Mouse (Mus musculus) E14TG2a.4 (cell line): Measurements from ENCODE around the gene Tmem86a.

Source experiments
- H3K27me3 ChIP-seq: 2 replicates; pipeline ENCODE4 v1.6.1; 2014; ENCODE audit warnings: low read length, control low read depth; ENCODE audit not compliant: insufficient read depth
- H3K36me3 ChIP-seq: 2 replicates; pipeline ENCODE4 v1.6.1; 2014; ENCODE audit warnings: low read length, control low read depth; ENCODE audit not compliant: insufficient read depth
- H3K4me1 ChIP-seq: replicated peaks from 2 replicates; pipeline ENCODE4 v1.6.1; 2014; ENCODE audit warnings: low read depth, low read length, control low read depth
- H3K4me3 ChIP-seq: replicated peaks from 2 replicates; pipeline ENCODE4 v1.5.1; 2014; ENCODE audit warnings: mild to moderate bottlenecking, low read length
- H3K9me3 ChIP-seq: 2 replicates; pipeline ENCODE4 v1.6.1; 2014; ENCODE audit warnings: low read length, control low read depth
- CTCF ChIP-seq: conservative IDR thresholded peaks from 2 replicates; pipeline ENCODE4 v1.5.1; 2014; ENCODE audit warnings: low read length
- NANOG ChIP-seq: IDR thresholded peaks from 2 replicates; pipeline ENCODE4 v1.6.1; 2014; ENCODE audit warnings: borderline replicate concordance, low read length, mixed read lengths
- POU5F1 ChIP-seq: IDR thresholded peaks from 2 replicates; pipeline ENCODE4 v1.6.1; 2014; ENCODE audit warnings: low read length, borderline replicate concordance

The Tmem86a gene

GRCm38 (mm10) chr7:47013131-47013767 lies 37.2 kb upstream of the Tmem86a start:
- Histone ChIP-seq H3K27me3 (no peaks in the 10 kb centered on the region), H3K4me3 (0 out of 2 replicates have a peak overlapping the region, but pooled peaks have one; percentile 13), H3K36me3 (no peaks in the 10 kb centered on the region), H3K9me3 (no peaks in the 10 kb centered on the region), H3K4me1 (peaks cover 63% of the 10 kb centered on the region)
- TF ChIP-seq NANOG (no peak), CTCF (no peak), POU5F1 (no peak)

GRCm38 (mm10) chr7:47014564-47015389 lies 35.6 kb upstream of the Tmem86a start:
- TF ChIP-seq POU5F1 (no peak), NANOG (no peak)
- no peaks in the 10 kb centered on the region for H3K9me3 ChIP-seq
- peak overlapping the region; percentile 32 for H3K4me3 ChIP-seq
- no peaks in the 10 kb centered on the region for H3K27me3 ChIP-seq
- H3K36me3 ChIP-seq: no peaks in the 10 kb centered on the region
- H3K4me1 ChIP-seq: peaks cover 63% of the 10 kb centered on the region

GRCm38 (mm10) chr7:47015390-47016065 lies 34.9 kb upstream of the Tmem86a start:
- peak; percentile 38 for TF ChIP-seq CTCF
- TF ChIP-seq POU5F1: no peak
- H3K27me3 ChIP-seq: no peaks in the 10 kb centered on the region
- H3K9me3 ChIP-seq: no peaks in the 10 kb centered on the region
- peak overlapping the region; percentile 32 for H3K4me3 ChIP-seq
- peaks cover 59% of the 10 kb centered on the region for H3K4me1 ChIP-seq
- no peaks in the 10 kb centered on the region for H3K36me3 ChIP-seq

- no peaks in the 10 kb centered on the region for H3K36me3 ChIP-seq
- peaks cover 66% of the 10 kb centered on the region for H3K4me1 ChIP-seq
- H3K9me3 ChIP-seq: no peaks in the 10 kb centered on the region
- no peak for TF ChIP-seq POU5F1
- TF ChIP-seq CTCF: no peak
- no peak for TF ChIP-seq NANOG
- H3K4me3 ChIP-seq: no peak overlapping the region
- no peaks in the 10 kb centered on the region for H3K27me3 ChIP-seq
These were observed 33.8 kb upstream of the Tmem86a start for GRCm38 (mm10) chr7:47016602-47017001.

- Histone ChIP-seq H3K36me3 (no peaks in the 10 kb centered on the region), H3K4me1 (peaks cover 66% of the 10 kb centered on the region), H3K4me3 (no peak overlapping the region), H3K27me3 (no peaks in the 10 kb centered on the region), H3K9me3 (no peaks in the 10 kb centered on the region)
- TF ChIP-seq CTCF (no peak), NANOG (no peak), POU5F1 (no peak)
These were observed 33.3 kb upstream of the Tmem86a start for GRCm38 (mm10) chr7:47017146-47017545.

GRCm38 (mm10) chr7:47019641-47020040 lies 30.8 kb upstream of the Tmem86a start:
- Histone ChIP-seq H3K4me1 (peaks cover 43% of the 10 kb centered on the region), H3K4me3 (no peak overlapping the region), H3K9me3 (no peaks in the 10 kb centered on the region), H3K36me3 (no peaks in the 10 kb centered on the region), H3K27me3 (no peaks in the 10 kb centered on the region)
- no peak for TF ChIP-seq NANOG
- TF ChIP-seq CTCF: no peak
- no peak for TF ChIP-seq POU5F1

- H3K4me1 ChIP-seq: peaks cover 35% of the 10 kb centered on the region
- no peaks in the 10 kb centered on the region for H3K27me3 ChIP-seq
- no peak for TF ChIP-seq POU5F1
- no peak for TF ChIP-seq NANOG
- no peak for TF ChIP-seq CTCF
- no peaks in the 10 kb centered on the region for H3K9me3 ChIP-seq
- H3K4me3 ChIP-seq: no peak overlapping the region
- no peaks in the 10 kb centered on the region for H3K36me3 ChIP-seq
These were observed 29.4 kb upstream of the Tmem86a start for GRCm38 (mm10) chr7:47020956-47021355.

- TF ChIP-seq POU5F1 (no peak), NANOG (no peak), CTCF (no peak)
- no peaks in the 10 kb centered on the region for H3K36me3 ChIP-seq
- no peak overlapping the region for H3K4me3 ChIP-seq
- H3K9me3 ChIP-seq: no peaks in the 10 kb centered on the region
- H3K4me1 ChIP-seq: peaks cover 23% of the 10 kb centered on the region
- no peaks in the 10 kb centered on the region for H3K27me3 ChIP-seq
These were observed 27.9 kb upstream of the Tmem86a start for GRCm38 (mm10) chr7:47022482-47022881.
